Mouse (Mus musculus) C3H10T1/2 (cell line): ENCODE results near the gene Myh1. TPM values are rescaled to one million over a fixed set of nuclear protein-coding genes. Genes with fewer than 3 reads are reported as not detected.

Experiments used
- polyA plus RNA-seq, 2 experiments: library from polyadenylated mRNA; unstranded; fragments of >200 nt; fragmentation: generic; extraction: Trizol; gene quantifications; one replicate each; pipeline ENCODE4 v1.2.1; 2012; ENCODE audit warnings: missing spikeins in 2 of 2

Myh1 gene
- under 1 TPM in 1 of 2 experiments, not detected in 1; 0.01 TPM for polyA plus RNA-seq

DNA sequence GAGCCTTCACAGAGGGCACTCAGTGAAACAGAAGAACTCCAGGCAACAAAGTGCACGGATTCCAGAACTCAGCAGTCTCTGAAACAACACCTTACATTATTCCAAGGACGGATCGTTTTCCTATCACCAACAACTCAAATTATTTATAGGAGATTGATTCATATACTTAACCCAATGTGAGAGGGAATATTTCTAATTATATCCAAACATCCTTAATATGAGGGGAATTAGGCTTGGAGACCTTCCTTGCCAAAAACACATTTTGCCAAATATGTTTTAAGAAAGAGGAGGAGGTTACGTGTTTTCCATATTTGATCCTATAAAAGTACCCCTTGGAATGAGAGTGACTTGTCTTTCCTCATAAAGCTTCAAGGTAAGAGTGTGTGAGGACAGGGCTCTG lies at the start of gene Myh1:
TSS of gene Myh1 (plus strand) at position 301 of the 400 bp plus-strand sequence.

DNA sequence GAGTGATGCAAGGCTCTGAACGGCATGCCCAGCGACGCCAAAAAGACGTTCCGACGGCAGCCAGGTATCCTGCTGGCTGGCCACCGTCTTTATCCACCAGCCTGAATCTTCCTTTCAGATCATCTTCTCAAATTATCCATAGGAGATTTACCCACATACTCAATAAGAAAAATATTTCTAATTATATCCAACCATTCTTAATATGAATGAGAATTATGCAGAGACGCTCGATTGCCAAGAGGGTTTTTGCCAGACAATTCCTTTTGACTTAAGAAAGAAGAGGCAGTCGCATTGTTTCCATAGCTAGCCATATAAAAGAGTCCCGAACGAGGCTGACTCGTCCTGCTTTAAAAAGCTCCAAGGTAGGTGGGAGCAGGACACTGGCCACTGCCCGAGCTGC lies 29.1 kb upstream of the Myh1 start, which contains the start of gene Myh2:
TSS of gene Myh2 (plus strand) at position 301 of the 400 bp plus-strand sequence.

DNA sequence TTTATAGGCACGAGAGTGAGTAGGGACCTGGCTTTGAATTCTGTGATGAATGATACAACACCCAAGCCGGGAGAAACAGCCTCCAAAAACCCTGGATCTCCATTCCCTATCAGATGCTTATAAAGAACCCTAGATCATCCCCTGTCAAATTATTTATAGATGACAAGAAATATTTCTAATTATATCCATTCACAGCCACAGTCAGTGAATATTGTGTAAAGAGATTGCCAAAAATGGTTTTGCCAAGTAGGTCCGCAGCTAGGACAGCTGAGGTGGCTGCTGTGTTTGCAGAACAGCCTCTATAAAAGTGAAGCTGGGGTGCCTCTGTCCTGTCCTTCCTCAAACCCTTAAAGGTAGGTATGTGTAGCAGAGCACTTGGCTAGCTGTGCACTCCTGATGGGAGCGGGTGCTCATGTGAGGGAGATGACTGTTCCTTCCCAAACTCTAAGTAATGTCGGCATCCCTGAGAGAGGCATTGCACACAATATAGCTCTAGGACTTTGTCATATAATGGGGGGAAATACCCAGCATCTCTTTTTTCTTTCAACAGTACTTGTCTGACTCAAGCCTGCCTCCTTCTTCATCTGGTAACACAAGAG lies 37.7 kb downstream of the Myh1 start, which contains the start of gene Myh4:
TSS of gene Myh4 (plus strand) at position 549 of the 599 bp plus-strand sequence.

Other genes starting within 250 kb of the Myh1 start
- not detected for gene Tmem238l, start 243.4 kb upstream of the Myh1 start, polyA plus RNA-seq
- gene Tmem220, start 174.9 kb upstream of the Myh1 start, polyA plus RNA-seq = 1 to 10 TPM in 1 of 2 experiments, under 1 TPM in 1; 0.07 to 2.6 TPM
- 10 to 100 TPM in 1 of 2 experiments, 1 to 10 TPM in 1; 3.5 to 19.8 TPM for gene Adprm, start 147.5 kb upstream of the Myh1 start, polyA plus RNA-seq
- gene Sco1, start 147.4 kb upstream of the Myh1 start, polyA plus RNA-seq = 1 to 10 TPM; 1.3 to 5.1 TPM
- gene Myh3, start 121.8 kb upstream of the Myh1 start, polyA plus RNA-seq = under 1 TPM in 1 of 2 experiments, not detected in 1; 0.01 TPM
- gene Myh2, start 29.0 kb upstream of the Myh1 start, polyA plus RNA-seq = not detected
- gene Myh4, start 38.0 kb downstream of the Myh1 start, polyA plus RNA-seq = not detected
- gene Myh8, start 77.1 kb downstream of the Myh1 start, polyA plus RNA-seq = not detected
- gene Myh13, start 121.6 kb downstream of the Myh1 start, polyA plus RNA-seq = not detected